Mouse (Mus musculus) stomach, postnatal 0 days (tissue): ENCODE data around the gene Pfn3.

Experiments used
- CTCF ChIP-seq: IDR thresholded peaks from 2 replicates; pipeline ENCODE4 v1.5.1; 2016; ENCODE audit warnings: antibody characterized with exemption, low read depth, mild to moderate bottlenecking, moderate library complexity
- EP300 ChIP-seq: optimal IDR thresholded peaks from 2 replicates; pipeline ENCODE3; 2016; ENCODE audit warnings: antibody characterized with exemption

GRCm38 (mm10) chr13:55420933-55421800 is 6.1 kb upstream of the Pfn3 start:
- peak; percentile 86 for TF ChIP-seq CTCF
- no peak for TF ChIP-seq EP300
